Mouse (Mus musculus): ENCODE data around the gene Tsfm. TPM values are rescaled to one million over a fixed set of nuclear protein-coding genes. Genes with fewer than 3 reads are reported as not detected.
"Not testable (repeated sequence)": the region's sequence is repeated elsewhere in the genome, so short reads cannot be mapped to it uniquely, and the experiment has no call there.

Tsfm gene
- total RNA-seq (2015; ENCODE audit: low replicate concordance) = 5.0 and 5.8 TPM in 2 replicates
- 2.9 and 5.9 TPM in 2 replicates for total RNA-seq (2017; ENCODE audit: low replicate concordance)

DNA sequence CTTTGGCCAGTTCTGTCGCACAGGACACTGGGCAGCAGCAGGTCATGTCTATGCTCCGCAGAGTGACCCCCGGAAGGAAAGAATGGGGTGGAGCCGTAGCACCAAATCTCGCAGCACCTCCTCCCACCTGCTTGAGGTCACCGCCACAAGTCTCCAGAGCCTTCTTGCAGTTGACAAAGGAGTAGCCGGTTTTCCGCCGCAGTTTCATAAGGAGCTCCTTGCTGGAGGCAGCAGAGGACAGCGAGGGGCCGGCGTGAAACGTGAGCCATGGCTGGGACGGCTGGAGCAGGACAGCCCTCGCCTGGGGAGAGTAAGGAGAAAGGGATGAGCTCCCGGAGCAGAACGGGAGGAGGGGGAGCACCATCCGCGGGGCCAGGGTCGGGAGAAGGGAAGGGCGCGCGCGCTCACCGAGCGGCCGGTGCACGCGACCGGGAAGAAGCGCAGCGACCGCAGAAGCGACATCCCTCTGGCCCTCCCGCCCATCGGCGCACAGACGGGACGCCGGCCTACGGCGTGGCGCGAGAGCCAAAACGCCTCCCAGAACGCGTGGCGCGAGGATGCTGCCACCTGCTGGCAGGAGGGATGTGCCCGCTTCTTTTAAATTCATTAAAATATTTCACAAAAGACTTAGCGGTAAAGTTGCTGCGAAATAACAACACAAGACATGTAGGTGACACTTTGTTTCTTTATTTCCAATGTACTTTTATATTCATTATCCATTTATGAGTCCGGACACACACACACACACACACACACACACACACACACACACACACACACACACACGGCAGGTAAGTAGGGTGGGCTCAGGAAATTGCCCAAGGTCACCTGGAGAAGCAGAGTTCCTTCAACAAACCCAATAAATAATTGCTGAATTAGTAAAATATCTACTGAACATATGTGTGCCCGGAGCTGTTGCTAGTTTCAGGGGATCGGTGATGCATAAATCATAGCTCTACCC, at the start of gene Tsfm:
Gene Tsfm, minus strand, starts transcription at position 505 of the 961 bp plus-strand sequence.
- peak; percentile 99 for ATAC-seq (replicated peaks; ENCODE audit: low FRiP score, poor library complexity, severe bottlenecking)

GRCm38 (mm10) chr10:127079665-127080391, 49.2 kb upstream of the Tsfm start:
- ATAC-seq (replicated peaks; ENCODE audit: low FRiP score, poor library complexity, severe bottlenecking) = no peak

GRCm38 (mm10) chr10:127078677-127079575, 48.3 kb upstream of the Tsfm start:
- no peak for ATAC-seq (replicated peaks; ENCODE audit: low FRiP score, poor library complexity, severe bottlenecking)

DNA sequence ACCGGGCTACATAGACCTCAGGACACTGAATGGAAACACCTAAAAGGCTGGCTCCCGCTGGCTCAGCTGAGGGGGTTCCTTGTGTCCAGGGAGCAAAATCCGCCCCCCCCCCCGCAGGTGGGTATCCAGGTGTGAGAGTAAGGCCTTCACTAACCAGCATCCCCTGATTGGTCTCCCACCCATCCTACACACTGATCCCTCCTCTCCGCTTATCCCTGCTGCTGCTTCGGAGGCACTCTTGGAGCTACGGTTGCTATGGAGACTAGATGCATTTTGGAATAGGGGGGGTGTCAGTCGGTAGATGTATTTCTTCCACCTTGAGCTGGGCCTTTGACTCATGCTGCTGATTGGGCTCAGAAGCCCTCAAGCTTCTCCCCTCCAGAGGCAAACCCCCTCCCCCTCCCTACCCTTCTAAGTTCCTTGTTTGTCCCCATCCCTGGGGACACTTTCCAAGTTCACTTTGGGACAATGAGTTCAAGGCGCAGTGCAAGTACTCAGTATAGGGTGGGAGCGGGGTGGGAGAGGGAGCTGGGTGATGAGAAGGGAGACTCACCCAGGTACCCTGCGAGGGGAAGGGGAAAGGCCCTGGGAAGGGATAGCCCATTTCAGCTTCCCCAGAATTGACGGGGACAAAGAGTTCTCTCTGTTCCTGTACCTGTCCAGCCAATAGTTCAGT, 47.5 kb upstream of the Tsfm start:
- no peak for ATAC-seq (replicated peaks; ENCODE audit: low FRiP score, poor library complexity, severe bottlenecking)

- ATAC-seq (replicated peaks; ENCODE audit: low FRiP score, poor library complexity, severe bottlenecking) = no peak
Measured at GRCm38 (mm10) chr10:127077515-127077914, 46.9 kb upstream of the Tsfm start.

GRCm38 (mm10) chr10:127076082-127076481, 45.4 kb upstream of the Tsfm start:
- no peak for ATAC-seq (replicated peaks; ENCODE audit: low FRiP score, poor library complexity, severe bottlenecking)

- ATAC-seq (replicated peaks; ENCODE audit: low FRiP score, poor library complexity, severe bottlenecking) = no peak
Measured at GRCm38 (mm10) chr10:127075651-127076050, 45.0 kb upstream of the Tsfm start.

DNA sequence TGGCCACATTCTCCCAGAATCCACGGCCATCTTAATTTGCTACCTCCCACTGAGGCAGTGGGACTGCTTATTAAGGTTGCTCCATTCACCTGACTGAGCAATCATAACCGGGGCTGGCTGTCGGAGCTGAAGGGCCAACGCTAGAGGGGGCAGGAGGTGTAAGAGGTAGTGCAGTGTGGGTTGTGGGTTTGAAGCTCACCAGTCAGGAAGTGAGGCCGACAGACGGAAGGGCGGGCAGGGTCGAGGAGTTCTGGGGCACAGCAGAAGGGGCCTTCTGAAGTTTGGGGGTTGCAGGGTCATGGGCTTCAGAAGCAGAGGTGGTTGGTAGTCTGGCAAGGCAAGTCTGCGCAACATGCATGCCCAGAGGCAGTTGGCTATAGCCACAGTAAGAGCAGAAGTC, 44.4 kb upstream of the Tsfm start, which contains the start of gene Agap2:
Gene Agap2, plus strand, starts transcription at position 205 of the 400 bp plus-strand sequence.
- ATAC-seq (replicated peaks; ENCODE audit: low FRiP score, poor library complexity, severe bottlenecking) = no peak

DNA sequence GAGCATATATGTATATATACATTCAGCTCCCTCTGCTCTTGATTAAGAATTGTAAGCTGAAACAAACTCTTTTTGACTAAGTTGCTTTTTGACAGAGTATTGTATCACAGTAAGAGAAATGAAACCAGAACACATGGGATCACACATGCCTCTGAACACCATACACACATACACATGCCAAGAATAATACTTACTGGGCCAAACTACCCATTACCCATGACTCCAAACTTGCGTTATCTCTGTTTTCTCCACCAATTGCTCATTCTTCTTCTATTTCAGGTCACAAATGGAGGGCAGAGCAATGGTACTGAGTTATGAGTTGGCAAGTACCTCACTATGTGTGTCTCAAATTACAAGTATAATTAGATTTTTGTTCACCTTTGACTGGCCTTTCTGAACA, 43.3 kb upstream of the Tsfm start:
- ATAC-seq (replicated peaks; ENCODE audit: low FRiP score, poor library complexity, severe bottlenecking) = no peak

DNA sequence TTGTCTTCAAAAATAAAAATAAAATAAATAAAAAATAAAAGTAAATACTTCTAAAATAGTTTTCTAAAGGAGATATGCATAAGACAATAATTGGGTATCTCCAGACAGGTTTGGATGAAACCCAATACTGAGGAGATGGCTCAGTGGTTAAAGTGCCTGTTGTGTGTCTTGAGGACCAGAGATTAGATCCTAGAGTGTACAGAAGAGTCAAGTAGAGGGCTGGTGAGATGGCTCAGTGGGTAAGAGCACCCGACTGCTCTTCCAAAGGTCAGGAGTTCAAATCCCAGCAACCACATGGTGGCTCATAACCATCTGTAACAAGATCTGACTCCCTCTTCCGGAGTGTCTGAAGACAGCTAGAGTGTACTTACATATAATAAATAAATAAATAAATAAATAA, 42.3 kb upstream of the Tsfm start:
- not testable (repeated sequence) for ATAC-seq (replicated peaks; ENCODE audit: low FRiP score, poor library complexity, severe bottlenecking)

DNA sequence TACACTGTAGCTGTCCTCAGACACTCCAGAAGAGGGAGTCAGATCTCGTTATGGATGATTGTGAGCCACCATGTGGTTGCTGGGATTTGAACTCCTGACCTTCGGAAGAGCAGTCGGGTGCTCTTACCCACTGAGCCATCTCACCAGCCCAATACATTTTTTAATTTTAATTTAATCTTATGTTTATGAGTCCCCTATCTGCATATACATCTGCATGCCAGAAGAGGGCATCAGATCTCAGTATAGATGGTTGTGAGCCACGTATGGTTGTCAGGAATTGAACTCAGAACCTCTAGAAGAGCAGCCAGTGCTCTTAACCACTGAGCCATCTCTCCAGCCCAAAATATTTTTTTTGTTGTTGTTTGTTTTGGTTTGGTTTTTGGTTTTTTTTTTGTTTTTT, 41.6 kb upstream of the Tsfm start:
- ATAC-seq (replicated peaks; ENCODE audit: low FRiP score, poor library complexity, severe bottlenecking) = not testable (repeated sequence)

GRCm38 (mm10) chr10:127071203-127071602, 40.6 kb upstream of the Tsfm start:
- ATAC-seq (replicated peaks; ENCODE audit: low FRiP score, poor library complexity, severe bottlenecking) = no peak

GRCm38 (mm10) chr10:127070190-127071121, 39.8 kb upstream of the Tsfm start, which contains the start of gene Tspan31:
Gene Tspan31, minus strand, starts transcription at chr10:127070264.
- peak; percentile 97 for ATAC-seq (replicated peaks; ENCODE audit: low FRiP score, poor library complexity, severe bottlenecking)

- 0 out of 2 replicates have a peak, but pooled peaks have one; percentile 16 for ATAC-seq (replicated peaks; ENCODE audit: low FRiP score, poor library complexity, severe bottlenecking)
Measured at GRCm38 (mm10) chr10:127069281-127070189, 38.9 kb upstream of the Tsfm start.

DNA sequence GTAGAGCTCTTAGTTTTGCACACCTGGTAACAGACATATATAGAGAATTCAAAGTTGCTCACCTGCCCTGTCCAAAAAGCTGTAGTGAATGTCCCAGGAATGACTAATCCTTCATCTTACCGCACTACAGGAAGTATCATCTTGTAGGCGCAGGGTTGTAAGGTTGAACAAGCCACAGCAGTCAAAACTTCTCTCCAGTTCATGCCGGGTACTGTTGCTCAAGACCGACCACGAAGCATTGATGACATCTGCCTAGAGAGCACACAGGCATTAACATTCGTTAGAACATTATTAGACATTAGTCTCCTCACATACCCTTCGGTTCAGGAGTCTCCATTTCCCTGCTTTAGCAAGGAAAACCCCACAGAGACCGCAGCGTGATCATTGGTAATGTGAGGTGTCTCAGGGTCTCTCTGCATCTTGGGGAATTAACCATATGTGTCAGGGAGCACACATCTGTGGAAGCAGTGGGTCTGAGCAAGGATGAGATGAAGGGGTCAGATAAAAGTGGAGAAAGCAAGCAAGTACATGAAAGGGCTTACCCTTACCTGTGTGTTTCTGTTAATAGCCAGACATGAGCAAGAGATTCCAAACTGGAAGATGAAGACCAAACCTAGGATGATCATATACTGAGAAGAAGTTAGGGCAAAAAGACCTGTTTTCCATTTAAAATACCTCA, 37.9 kb upstream of the Tsfm start:
- no peak for ATAC-seq (replicated peaks; ENCODE audit: low FRiP score, poor library complexity, severe bottlenecking)

DNA sequence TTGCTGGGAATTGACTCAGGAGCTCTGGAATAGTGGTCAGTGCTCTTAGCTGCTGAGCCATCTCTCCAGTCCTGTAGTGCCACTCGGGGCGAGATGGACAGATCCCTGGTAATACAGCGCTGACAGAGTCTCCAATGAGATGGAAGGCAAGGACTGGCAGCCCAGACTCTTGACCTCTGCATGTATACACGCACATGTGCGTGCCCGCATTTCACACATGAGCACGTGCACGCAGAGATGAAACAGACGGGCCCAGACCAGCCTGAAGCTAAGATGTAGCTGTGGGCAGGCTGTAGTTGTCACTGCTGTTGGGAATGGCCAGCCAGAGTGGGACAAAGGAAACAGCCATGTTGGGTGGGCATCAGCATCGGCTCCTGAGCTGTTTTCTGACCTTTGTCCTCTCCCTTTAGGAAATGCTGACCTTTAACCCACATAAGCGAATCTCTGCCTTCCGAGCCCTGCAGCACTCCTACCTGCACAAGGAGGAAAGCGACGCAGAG, 35.9 kb upstream of the Tsfm start:
- no peak for ATAC-seq (replicated peaks; ENCODE audit: low FRiP score, poor library complexity, severe bottlenecking)
